Mouse (Mus musculus): ENCODE results near the gene Ccser1.

Gene Ccser1

DNA sequence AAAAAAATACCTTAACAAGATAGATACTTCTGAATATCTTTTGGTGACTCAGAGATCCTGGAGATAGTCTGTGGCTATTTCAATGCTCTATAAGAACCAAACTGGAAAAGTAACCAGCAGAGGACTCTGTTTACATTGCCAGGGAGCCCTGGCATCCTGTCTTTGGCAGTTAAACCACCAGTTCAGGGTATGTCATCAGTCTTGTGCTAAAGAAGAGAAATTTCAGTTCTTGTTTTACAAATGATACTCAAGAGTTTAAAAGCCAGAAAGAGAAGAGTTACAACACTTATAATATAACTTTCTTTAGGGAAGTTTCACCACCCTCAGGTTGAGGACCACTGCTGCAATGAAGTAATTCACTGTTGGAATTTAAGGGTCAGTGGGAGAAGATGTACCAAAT lies 258.0 kb downstream of the Ccser1 start:
- DNase-seq (ENCODE audit: low spot score), result no peak

DNA sequence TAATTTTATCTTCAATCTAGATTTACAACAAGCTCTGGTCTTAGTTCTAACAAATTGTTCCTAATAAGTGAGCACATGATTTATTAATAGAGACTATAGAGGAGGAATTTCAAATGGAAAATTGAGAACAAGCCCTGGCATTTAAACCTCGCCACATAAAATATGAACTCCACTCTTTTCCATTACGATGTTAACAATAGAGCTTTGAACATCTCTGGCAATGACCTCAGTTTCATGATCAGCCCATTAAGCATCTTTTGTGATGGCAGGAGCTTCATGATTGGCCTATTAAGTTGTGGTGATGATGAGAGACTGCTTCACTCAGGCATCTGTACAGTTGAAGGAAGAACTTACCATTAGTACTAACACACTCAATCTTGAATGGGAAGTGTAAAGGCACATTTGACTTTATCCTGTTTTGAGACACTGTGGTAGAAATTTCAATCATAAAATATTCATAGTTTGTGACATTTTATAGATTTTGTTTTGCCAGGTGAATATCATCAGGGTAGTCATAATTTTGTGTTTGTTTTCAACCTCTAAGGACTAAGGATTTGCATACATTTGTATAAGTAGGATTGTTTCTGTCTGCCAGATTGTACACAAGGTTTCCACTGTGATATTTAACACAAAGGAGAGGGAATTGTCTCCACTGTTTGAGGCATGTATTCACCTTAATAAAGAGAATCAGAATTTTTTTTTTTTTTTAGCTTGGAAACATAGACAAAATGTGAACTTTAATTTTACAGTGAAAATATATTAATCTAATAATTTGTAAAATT lies 291.4 kb downstream of the Ccser1 start:
- DNase-seq (ENCODE audit: low spot score), result no peak

DNA sequence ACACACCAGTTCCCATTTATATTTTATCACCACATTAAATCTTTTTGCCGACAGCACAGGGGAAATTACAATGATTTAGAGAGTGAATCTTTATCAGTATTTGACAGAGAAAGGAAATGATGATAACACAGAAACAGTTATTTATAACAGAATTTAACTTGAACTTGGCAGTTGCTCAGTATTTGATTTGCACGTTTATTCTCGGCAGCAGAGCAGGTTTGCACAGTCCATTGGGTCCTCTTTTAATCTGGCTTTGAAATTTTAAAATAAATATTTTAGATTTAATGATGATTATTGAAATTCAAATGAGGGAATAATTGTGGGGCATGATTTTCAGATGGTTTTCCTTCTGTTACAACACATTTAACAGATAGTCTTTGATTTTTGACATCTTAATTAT lies 305.2 kb downstream of the Ccser1 start:
- no peak for DNase-seq (ENCODE audit: low spot score)

DNA sequence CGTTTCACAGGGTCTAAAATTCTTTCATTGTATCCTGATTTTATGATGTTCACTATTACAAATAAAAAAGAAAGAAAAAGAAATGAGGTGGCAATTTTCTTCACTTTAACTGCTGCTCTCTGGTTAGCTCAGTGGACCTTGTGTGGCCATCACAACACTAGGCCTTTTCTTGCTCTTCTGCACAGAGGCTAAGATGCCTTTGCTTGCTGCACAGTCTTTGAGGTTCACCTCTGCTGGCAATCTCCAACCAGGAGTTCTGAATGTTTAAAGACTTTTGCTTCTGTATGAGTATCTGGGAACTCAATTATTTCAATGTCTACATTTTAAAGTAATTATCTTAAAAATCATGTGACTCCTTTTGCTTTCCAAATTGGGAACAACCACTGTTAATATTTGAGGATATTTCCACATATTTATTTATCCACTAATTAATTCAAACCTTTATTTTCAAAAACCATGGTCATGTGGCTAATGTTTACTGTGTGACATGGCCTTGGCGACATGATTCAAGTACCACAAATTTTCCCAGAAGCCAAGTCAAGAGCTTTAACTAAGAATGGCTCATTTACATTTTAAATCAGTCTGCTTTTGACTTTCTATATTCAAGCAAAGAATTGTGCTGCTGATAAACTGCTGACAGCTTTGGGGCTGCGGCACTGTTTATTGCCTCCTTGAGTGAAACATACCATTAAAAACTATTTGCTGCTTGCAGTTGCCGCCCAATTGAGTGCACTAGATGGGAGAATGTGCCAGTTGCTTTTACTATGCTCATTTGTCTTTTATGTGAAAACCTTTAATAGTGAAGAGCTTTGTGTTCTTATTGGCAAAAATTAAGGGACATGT lies 312.1 kb downstream of the Ccser1 start:
- DNase-seq (ENCODE audit: low spot score), result no peak

DNA sequence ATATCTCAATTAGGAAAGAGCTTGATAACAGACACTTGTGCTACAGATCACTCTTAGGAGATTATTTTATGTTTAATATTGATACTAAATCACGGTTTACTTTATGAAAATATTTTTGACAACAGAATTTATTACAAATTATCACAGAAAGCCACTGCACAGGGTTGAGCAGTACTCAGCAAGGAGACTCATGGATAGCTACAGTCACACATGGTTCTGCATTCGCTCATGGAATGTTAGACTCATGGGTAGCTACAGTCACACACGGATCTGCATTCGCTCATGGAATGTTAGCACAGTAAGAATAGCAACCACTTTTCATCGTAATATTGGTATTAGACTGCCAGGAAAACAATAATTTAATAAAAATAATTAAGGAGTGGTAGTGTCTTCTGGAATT lies 313.3 kb downstream of the Ccser1 start:
- no peak for DNase-seq (ENCODE audit: low spot score)

DNA sequence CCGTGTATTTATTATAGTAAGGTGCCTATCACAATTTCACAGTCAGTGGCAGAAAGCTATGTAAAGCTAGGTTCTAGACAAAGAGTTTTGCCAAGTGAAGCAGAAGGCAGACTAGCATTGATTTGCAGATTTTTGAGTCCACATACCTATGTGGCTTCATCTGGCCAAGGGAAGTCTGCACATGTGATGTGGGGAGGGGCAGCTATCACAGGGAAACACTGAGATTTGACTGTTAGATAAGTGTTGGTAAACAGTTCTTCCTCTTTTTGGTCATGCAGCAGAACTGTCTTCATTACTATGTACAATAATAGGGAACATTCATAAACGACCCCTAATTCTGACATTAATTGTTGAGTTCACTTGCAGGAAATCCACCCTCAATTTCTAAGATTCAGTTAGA lies 335.2 kb downstream of the Ccser1 start:
- DNase-seq (ENCODE audit: low spot score), result no peak

DNA sequence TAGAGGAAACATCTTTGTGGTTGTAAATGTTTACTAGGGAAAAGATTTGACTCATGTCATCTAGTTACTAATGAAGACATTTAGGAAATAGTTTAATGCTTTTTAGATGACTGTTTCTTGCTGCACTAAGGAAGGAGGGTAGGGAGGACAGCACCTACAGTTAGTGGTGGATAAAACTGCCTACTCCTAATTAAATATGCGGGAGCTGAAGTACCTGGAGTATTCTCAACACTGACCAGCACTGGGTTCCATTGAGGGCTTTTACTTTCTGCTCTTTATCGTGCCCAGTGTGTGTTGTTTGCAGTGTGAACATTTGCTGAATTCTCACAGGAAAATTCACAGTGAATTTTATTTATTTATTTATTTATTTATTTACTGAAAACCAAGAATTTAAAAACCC lies 341.5 kb downstream of the Ccser1 start:
- no peak for DNase-seq (ENCODE audit: low spot score)

DNA sequence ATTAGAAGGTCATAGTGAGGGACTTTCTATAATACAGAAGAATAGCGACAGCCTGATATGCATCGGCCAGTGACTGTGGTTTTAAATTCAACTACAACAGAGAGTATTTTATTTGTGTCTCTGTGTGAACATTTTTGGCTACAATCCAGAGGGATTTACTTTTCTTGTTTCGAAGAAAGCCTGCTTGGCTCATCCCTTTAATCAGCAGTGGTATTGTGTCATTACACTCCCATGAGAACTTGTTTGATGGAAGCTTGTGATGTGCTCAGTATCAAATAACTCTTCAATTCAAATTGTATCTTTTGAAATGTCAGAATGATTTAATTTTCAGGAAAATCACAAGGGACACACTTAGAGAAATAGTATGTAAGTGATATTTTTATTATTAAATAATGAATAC lies 342.0 kb downstream of the Ccser1 start:
- DNase-seq (ENCODE audit: low spot score), result no peak

DNA sequence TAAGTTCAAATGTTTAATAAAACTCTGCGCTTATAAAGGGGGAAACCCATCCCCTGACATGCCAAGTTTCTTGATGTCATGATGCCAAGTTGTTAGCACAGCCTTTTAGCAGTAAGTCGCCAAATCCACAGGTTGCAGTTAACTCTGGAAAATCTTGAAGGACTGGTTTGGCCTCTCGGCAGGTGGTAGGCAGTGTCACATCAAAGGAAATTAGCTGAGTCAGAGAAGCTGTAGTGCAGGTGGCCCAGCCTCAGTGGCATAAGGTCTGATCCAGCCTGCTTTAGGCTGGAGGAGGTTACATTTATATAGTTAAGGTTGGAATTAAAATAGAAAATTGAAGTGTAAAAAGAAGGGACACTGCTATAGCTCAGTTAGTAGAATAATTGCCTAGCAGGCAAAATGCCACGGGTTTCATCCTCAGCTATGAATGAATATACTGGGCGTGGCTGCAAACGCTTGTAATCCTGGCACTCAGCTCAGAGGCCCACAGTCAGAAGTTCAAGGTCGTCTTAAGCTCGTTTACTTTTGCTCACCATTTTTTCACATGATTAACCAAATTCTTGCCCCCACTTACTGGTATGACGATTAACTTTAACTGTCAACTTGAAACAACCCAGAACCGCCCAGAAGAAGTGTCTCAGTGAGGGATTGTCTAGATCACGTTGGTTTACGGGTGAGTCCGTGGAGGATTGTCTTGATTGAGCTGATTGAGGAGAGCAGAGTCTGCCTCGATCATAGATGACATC lies 343.8 kb downstream of the Ccser1 start:
- DNase-seq (ENCODE audit: low spot score), result no peak

DNA sequence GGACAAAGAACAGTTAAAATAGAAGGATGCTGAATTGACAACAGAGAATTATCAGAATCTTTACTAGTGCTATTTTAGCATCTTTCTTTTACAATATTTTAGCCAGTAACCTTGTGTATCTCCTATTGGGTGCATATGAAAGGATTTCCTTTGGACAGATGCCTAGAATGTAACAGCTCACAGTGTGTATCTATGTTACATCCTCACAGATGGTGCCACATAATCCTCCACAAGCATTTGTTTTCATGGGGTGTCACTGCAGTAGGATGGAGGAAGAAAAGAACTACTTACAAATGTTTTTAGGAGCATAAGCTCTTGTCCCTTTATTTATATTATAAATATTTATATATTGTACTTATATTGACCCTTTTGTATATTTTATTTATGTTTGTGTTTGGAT lies 360.6 kb downstream of the Ccser1 start:
- DNase-seq (ENCODE audit: low spot score), result no peak

DNA sequence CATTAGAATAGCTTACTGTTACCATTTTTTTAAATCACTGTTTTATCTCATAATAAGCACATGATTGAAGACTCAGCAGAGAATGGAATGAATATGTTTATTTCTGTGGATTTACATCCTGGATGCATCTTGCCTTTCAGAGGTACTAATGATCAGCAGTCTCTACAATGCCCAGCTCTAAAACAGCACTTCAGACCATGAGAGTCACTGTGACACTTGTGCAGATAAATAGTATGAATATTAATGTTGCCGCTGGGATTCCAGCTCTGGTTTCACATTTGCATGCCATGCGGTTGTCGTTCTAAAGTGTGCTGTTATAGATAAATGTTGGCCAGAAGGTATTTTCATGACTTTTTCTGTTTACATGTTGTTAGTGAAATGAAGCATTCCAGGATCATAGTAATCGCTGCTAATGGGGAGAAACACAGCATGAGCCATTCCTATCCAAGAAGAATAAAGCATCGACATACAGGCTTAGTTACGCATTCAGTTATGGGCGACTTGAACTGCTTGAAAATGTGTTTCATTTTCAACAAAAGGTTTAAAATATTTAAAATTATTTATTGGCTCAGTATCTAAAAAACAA lies 363.4 kb downstream of the Ccser1 start:
- DNase-seq (ENCODE audit: low spot score), result no peak

DNA sequence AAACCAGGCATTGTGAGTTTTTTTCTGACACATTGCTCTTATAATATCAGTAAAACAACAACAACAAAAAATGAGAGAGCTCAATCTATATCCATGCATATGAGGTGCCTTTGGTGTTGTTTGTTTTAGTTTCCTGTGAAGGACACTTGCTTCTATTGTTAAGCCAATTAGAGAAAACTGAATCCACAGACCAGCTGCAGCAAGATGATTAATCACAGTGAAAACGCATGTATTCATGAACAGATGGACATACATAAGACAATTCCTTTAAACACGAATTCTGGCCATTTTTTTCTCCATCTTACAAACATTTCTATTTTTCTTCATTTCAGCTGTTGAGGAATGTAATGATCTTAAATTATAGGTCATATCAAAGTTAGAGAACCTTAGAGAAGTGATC lies 387.4 kb downstream of the Ccser1 start:
- no peak for DNase-seq (ENCODE audit: low spot score)

DNA sequence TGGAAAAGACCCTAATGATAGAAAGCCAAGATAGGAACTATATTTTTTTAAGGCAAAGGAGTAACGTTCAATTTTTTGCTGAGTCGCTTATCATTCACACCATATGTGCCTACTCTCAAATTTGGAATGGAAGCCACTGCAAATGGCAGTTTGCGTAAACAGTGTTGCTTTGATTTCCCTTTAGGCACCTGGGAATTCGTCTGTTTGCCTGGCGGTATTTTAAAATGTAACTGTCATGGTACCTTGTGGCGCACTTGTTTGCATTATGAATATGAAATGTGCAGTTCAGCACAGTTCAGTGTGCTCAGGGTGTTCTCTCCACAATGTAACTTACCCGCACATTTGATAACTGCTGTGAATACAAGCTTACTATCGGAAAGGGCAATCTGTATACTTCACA lies 387.8 kb downstream of the Ccser1 start:
- no peak for DNase-seq (ENCODE audit: low spot score)

DNA sequence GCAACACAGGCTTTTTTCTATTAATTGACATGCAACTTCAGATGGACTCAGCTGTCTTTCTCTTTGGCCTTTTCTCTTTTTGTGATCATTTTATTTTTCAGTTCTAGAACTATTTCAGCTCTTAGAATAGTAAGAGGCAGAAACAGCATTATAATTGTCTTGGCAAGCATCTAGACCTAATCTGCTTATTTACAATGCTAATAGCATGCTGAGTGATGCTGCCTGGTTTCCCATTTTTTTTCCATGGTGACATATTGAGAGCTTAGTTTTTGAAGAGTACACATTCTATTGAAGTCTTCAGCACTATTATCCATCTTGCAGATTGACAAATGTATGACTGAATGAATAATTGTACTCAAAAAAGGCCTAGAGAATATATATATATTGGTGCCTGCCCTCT lies 401.6 kb downstream of the Ccser1 start:
- DNase-seq (ENCODE audit: low spot score), result no peak

DNA sequence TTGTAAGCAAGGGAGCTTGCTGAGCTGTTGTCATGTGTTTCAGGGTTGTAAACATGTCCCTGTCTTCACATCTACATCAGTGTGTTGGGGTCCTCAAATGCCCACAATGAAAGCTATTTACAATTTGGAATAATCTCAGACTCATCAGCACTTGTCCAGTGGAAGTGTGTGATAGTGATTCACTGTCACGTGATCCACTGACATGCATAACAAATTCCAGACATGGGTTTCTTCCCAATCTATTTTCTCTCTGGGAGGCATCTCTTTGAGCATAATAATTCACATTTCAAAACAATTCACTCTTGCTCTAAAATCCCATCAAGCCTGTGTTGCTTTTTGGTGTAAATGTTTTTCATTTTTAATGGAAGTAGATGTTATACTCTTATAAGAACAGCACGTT lies 408.9 kb downstream of the Ccser1 start:
- DNase-seq (ENCODE audit: low spot score), result no peak

DNA sequence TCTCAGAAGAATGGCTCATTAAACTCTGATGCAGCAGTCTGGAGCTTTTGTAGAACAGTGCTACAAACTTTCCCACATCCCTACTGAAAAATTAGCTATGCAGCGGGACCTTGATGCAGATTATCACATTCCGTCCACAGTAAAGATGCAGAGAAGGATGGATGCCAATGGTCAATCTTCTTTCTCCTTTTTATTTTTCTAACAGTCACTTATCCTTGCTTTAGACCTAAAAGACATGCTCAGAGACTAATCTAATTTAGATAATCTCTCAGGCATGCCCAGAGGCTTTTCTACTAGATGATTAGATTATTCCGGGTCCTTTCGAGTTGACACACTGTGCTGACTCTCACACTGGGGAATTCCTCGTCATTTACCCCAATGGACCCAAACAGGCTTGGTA lies 421.8 kb downstream of the Ccser1 start:
- no peak for DNase-seq (ENCODE audit: low spot score)

DNA sequence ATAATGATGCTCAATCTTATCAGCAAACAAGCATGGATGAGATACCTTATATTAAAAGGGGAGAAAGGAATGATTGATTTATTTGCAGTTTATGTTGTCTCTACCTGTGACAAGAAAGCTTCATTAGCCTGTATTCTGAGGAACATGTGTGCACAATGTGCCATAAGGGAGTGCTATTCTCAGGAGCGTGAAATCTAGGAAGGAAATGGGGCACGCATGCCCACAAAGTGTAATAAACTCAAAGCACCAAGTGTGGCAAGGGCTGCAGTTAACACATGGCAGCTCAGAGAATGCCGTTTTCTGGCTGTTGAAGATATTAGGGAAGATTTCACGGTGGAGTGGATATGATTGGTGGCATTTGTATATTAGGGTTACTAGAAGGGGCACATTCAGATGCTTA lies 434.8 kb downstream of the Ccser1 start:
- DNase-seq (ENCODE audit: low spot score), result no peak

DNA sequence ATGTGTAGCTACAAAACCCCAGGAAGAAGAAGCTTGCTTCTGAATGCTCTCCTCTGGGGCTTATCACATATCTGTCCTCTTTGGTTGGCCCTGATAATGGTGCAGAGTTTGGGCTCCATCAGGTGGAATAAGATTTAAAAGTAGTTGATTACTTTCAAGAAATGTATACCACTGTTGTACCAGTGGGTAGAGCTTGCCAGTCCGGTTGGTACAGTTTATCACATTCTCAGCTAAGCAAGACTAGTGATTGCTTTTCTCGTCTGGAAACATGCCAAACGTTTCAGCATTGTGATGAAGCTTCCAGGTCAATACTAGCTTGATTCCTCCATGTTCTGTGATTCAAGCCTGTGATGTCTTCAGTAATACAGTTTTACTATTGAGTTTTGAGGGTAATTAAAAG lies 441.6 kb downstream of the Ccser1 start:
- no peak for DNase-seq (ENCODE audit: low spot score)

DNA sequence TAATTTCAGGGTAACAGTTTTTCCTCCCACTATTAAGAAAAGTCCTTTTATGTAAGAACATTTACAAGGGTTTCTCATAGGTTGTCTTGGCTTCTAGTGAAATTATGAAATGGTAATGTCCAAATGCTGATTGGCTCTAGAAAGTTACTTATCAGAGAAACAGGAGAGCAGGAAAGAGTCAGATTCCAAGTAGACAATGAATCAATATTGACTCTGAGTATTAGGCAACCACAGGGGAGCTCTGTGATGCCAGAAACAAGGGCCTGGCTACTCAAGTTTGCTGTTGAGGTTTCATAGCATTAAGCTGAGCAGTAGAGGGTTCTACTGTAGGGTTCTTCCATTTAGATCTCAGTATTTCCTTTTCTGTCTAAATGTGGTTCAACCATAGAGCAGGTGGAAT lies 481.3 kb downstream of the Ccser1 start:
- DNase-seq (ENCODE audit: low spot score), result no peak

DNA sequence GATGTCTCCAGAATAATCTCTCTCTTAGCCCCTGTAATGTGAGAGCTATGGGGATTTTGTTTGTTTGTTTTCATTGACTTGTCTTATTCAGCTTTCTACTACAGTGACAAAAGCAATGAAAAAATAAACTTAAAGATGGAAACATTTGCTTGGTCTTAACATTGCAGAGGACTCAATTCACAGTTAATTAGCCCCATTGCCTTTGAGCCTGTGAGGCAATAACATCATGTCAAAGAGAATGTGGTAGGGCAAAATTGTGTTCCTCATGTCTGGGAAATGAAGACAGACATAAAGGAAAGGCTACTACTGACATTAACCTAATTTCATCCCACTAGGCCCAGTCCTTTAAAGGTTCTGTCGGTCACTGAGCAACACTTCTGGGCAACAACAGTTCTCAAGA lies 484.4 kb downstream of the Ccser1 start:
- DNase-seq (ENCODE audit: low spot score), result no peak

DNA sequence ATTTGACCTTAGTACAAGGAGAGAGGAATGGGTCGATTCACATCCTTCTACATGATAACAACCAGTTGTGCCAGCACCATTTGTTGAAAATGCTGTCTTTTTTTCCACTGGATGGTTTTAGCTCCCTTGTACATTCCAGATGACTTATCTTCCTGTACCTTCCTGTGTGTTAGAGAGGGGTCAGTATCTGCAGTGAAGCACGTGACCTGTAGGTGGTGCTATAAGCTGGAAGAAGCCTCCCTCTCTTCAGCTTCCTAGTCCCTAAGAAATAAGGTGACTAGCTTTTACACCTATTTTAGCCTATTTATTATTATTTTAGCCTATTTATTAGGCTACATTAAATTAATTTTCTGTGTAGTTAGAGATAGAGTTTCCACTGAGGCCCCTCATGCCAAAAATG lies 506.9 kb downstream of the Ccser1 start:
- DNase-seq (ENCODE audit: low spot score), result no peak

DNA sequence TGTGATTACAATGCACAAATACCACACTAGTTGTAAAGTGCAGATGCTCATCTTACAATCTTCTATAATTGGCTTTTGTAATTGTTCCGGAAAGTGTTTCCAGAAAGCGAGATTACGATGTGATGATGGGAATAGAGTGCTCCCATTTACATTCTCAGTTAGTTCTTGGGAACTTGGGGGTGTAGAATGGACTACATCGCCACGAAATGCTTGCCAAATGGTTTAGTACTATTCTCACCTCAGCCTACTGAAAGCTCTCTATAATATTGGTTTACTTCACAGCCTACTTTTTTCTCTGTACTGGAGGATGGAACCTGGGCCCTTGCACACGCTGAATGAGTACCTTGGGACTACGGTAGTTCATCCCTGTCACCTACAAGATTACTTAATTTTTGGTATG lies 522.9 kb downstream of the Ccser1 start:
- no peak for DNase-seq (ENCODE audit: low spot score)

DNA sequence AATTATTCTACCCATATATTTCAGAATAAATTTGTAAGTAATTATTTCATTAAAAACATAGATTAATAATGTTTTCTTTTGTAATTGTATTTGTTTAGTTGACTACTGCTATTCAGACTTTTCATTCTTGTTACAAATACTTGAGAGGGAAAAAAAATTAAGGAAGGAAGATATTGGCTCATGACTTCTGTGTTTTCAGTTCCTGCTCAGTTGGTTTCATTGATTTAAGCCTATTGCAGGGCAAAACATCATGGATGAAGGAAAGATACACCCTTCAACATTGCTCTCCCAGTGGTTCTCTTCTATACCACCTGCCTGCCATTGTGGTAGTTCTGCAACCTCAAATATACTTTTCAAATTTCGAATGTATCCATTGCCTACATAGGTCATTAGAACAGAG lies 541.1 kb downstream of the Ccser1 start:
- DNase-seq (ENCODE audit: low spot score), result no peak

Data from spleen, adult 12 weeks (tissue).